Mouse (Mus musculus): Measurements from ENCODE around the gene Slc25a29. TPM values are rescaled to one million over a fixed set of nuclear protein-coding genes. Genes with fewer than 3 reads are reported as not detected.
A peak's percentile ranks its signal among the peaks of the same experiment; 100 is the strongest.
"Not testable (repeated sequence)": the region's sequence is repeated elsewhere in the genome, so short reads cannot be mapped to it uniquely, and the experiment has no call there.

Slc25a29 gene
- 10 to 100 TPM; 13.2 to 14.4 TPM for total RNA-seq (2021)

DNA sequence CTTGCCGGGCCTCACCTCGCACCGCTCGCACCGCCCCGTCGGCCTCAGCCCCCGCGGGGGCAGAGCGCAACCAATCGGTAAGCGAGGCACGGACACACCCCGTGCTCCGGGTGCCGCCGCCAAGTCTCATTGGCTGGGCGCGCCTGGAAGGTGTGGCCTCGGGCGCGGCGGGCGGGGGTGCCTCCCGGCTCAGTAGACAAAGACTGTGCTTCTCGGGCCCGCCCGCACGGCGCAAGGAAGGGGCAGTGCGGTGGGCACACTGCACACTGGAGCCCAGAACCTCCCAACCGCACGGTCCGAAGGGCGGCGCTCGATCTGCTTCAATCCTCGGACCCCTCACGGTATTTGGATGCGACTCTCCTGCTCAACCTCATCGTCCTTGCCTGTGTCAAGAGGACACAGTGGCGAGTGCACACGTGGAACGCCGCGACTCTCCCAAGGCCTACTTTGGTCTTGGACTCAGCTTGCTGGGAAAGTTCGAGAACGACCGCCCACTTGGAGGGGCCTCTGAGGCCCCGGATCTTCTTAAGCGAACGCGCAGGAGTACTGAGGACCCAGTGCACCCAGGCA, at the start of gene Slc25a29, which contains the start of gene Slc25a47:
Gene Slc25a29 (minus strand): TSS at position 44 of the 570 bp plus-strand sequence.
Gene Slc25a47 (plus strand): TSS at position 207 of the 570 bp plus-strand sequence.
- peak; percentile 95 to 98 for DNase-seq (ENCODE audit: extremely low spot score in 1 of 2, low spot score in 2 of 2)
- intact Hi-C loops (cut with DNase I), result loop anchor here (5.0 kb wide), 1 partner anchor 44 kb away; the partner anchor contains the start of gene Yy1

DNA sequence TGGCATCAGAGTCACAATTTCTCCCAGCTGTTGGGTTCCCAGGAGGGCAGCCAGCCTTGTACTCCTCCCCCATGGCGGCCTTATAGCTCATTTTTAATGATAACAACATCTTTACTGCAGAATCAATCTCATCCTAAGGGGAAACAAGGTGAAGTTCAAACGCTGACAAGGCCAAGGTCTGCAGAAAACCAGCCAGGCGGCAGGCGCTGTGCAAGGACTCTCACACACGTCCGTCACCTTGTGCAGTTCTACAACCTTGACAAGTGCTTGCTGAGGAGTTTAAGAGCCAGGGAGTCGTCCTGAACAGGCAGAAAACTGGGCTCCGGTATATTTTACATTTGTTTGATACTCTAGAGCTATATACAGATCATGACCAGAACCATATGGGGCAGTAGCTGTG, 47.1 kb upstream of the Slc25a29 start:
- DNase-seq (ENCODE audit: extremely low spot score in 1 of 2, low spot score in 2 of 2), result no peak
- intact Hi-C loops (cut with DNase I), result no loop called here

DNA sequence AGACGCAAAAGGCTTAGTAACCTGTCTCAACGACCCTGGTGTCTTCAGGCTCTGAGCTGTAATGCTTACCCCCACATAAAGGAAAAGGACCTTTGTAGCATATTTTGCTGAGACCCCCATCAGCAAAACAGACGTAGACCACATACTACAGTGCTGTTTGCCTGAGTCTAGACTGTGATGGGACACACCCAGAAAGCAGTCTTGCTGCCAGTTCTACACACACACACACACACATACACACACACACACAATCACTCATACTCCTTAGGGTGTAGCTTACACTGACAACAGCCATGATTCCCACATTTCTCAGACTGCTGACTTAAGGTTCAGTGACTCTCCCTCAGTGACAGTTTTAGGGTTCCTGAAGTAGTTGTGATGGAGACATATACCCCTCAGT, 45.5 kb upstream of the Slc25a29 start:
- no peak for DNase-seq (ENCODE audit: extremely low spot score in 1 of 2, low spot score in 2 of 2)
- intact Hi-C loops (cut with DNase I), result no loop called here

DNA sequence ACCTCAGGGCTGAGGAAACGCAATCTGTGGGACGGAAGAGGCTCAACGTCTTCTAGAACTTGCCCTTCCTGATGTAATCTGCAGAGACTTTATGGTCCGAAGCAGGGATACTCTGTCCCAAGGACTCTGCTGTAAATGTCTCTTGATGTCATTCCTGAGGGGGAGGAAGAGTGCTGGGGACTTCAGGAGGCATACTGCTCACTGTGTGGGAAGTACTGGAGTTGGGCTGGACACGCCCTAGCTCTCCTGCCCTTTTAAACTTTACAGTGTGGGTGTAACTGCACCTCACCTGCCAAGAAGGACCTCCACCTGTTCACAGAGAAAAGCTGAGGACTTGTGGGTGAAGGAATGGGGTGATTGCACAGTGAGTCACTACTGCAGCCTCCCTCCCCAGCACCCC, 44.9 kb upstream of the Slc25a29 start:
- intact Hi-C loops (cut with DNase I), result no loop called here
- no peak for DNase-seq (ENCODE audit: extremely low spot score in 1 of 2, low spot score in 2 of 2)

DNA sequence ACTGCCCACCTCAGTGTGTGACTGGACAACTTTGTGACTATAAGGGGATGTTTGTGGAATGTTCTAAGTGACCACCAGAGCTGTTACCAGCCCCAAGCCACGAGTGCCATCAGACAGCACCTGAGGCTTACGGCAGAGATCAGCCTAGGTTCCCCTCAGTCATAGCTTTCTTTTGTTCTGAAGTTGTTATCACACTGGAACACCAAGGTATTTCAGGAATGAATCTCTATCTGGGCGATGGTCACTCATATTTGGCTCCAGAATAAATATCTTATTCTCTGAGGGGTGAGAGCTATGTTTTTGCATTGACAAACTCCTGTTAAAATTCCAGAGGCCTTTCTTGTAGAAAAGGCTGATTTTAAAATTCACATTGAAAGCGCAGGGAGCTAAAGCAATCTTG, 43.5 kb upstream of the Slc25a29 start:
- intact Hi-C loops (cut with DNase I), result no loop called here
- no peak for DNase-seq (ENCODE audit: extremely low spot score in 1 of 2, low spot score in 2 of 2)

DNA sequence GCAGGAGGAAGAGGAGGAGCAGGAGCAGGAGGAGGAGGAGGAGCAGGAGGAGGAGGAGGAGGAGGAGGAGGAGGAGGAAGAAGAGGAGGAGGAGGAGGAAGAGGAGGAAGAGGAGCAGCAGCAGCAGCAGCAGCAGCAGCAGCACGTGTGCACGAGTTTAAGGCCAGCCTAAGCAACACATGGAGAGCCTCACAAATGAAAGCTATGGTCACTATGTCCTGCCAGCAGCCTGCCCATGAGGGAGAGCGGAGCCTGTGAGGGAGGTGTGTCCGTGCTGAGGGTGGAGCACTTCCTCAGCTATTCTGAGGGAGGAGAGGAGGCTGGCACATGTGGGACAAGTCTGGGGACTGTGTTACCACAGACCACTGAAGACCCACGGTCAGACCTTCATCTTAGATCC, 37.4 kb upstream of the Slc25a29 start:
- intact Hi-C loops (cut with DNase I), result no loop called here
- DNase-seq (ENCODE audit: extremely low spot score in 1 of 2, low spot score in 2 of 2), result no peak

DNA sequence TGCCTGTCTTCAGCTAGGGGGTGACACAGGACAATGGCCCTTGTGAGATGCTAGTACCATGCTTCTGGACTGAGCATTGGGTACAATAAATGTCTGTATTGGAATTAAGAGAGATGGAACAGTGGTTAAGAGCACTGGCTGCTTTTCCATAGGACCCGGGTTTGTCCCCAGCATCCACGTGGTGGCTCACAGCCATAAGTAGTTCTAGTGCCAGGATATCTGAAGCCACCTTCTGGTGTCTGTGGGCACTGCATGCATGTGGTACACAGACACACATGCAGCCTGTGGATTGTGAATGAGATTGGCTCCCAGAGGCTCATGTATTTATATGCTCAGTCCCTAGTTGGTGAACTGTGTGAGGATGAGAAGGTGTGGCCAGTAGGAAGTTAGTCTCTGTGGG, 33.9 kb upstream of the Slc25a29 start:
- intact Hi-C loops (cut with DNase I), result no loop called here
- no peak for DNase-seq (ENCODE audit: extremely low spot score in 1 of 2, low spot score in 2 of 2)

DNA sequence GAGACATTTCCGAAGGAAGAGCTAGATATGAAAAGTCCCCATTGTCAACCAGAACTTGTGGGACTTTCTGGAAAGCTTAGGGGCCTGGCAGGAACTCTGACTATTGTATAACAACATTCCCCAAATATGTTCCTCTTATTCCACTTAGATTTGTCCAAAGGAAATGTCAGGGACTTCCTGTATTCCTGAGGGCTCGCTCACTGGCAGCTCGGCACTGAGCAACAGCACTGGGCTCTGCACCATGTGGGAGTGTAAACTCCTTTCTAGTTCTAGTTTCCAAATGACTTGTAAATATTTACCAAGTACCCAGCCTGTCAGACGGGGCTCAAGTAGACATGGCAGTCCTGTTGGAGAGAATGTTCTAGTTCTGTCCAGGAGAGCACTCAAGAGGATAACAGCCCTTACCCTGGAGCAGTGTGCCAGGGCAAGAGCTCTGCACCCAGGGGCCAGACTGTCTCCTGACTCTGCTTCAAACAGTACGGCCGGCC, 29.4 kb upstream of the Slc25a29 start:
- intact Hi-C loops (cut with DNase I), result no loop called here
- DNase-seq (ENCODE audit: extremely low spot score in 1 of 2, low spot score in 2 of 2), result no peak

DNA sequence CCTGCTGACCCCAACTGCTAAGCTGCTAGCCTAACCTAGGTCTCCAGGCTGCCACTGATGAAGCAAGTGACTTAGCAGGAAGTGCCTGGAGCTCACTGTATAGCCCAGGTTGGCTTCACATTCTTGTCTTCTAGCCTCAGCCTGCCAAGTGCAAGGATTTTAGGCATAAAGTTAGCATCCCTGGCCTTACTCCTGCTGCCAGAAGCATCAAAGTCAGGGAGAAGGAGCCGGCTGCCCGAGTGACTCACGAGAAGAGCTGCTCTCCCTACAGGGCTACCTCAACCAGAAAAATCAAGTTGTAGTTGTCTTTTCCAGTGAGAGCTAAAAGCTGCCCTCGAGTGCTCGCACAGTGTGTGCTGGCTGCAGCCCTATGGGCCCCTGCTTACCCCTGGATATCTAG, 22.8 kb upstream of the Slc25a29 start:
- DNase-seq (ENCODE audit: extremely low spot score in 1 of 2, low spot score in 2 of 2), result no peak
- intact Hi-C loops (cut with DNase I), result no loop called here

DNA sequence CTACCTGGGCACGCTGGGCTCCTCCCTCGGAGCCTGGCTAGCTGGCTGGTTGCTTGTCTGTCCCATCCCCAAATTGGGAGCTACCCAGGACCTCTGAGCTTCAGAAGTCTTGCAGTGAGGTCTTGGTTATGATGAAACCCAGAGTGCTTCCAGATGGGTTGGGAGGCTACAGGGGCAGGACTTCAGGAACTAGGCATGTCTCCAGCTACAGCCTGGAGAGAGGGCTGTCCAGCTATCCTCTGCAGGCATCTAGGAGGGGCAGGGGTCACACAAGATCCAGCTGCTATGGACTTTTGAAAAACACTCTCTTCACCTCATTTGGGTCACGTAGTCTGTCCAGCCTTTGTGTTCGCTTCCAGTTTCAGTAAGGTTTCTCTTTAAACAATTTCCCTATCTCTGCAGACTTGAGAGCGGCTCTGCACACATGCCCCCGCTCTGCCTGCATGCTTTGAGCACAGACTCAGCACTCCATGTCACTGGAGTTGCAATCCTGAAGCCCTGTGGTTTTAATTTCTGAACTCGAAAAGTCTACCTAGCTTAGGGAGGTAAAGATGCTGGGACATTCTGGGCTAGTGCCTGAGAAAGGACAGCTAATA, 22.0 kb upstream of the Slc25a29 start:
- DNase-seq (ENCODE audit: extremely low spot score in 1 of 2, low spot score in 2 of 2), result no peak
- intact Hi-C loops (cut with DNase I), result no loop called here

DNA sequence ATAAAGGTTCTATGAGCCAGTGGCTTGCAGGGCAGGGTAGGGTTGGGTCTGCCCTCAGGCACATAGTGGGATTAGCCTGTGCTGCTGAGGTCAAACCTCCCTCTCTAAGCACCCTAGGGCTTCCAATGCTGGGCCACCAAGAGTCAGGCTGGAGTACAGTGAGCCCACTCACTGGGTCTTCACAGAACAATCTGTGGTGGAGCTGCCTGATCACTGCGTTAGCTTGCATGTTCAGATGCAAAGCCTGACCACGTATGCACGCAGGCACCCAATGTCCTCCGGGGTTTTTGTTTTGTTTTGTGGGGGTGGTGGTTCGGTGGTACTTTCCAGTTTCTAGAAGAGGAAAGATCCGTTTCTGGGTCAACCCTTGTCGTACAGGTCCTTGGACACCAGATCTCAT, 21.4 kb upstream of the Slc25a29 start:
- intact Hi-C loops (cut with DNase I), result no loop called here
- no peak for DNase-seq (ENCODE audit: extremely low spot score in 1 of 2, low spot score in 2 of 2)

DNA sequence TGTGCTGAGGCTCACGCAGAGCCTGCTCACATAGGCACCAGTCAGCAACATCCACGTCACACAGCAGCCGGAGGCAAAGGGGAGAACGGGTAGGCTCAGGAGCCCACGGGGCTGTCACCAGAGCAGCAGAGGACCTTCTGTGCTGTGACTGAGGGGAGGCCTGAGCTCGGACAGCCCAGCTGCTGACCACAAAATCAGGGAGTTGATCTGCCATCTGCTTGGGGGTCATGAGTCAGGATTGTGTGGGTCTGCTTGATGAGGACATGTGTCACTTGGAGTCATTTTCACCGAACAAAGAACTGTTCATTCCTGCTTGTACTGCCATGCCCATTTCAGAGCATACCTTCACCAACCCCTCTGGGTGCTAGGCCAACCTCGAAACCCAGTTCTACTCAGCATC, 20.5 kb upstream of the Slc25a29 start:
- intact Hi-C loops (cut with DNase I), result no loop called here
- no peak for DNase-seq (ENCODE audit: extremely low spot score in 1 of 2, low spot score in 2 of 2)

DNA sequence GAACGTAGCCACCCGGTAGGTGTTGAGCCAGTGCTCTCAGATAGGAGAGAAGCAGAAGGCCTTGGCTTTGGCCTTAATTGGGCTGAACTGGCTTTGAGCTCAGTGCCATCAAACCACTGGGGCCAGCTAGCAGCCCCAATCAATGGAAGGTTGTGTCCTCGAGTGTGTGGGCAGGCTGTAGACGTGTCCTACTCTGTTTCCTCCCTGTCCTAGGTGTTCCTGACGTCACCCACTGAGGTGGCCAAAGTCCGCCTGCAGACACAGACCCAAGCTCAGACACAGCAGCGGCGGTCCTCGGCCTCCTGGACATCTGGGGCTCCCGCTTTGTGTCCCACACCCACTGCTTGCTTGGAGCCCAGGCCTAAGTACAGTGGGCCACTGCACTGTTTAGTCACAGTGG, 19.4 kb upstream of the Slc25a29 start:
- intact Hi-C loops (cut with DNase I), result no loop called here
- no peak for DNase-seq (ENCODE audit: extremely low spot score in 1 of 2, low spot score in 2 of 2)

DNA sequence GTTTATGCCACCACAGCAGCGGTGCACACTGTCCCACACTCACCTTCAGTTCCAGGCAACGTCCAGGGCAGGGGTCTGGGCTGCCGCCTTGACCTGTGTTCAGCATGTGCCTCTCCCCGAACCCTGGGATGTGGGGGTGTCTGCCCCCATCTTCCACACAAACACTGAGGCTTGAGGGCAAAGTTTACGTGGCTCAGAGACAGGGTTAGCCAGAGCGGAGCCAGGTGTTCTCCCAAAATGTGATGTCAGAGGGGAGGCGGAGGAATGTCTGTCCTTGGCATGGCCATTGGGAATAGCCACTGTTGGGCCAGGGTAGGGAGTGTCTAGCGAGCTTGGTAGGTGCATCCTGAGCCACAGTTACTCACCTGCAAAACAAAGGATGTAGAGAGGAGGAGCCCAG, 17.1 kb upstream of the Slc25a29 start:
- peak in 1 of 2 experiments; percentile 20 for DNase-seq (ENCODE audit: extremely low spot score in 1 of 2, low spot score in 2 of 2)
- intact Hi-C loops (cut with DNase I), result no loop called here

DNA sequence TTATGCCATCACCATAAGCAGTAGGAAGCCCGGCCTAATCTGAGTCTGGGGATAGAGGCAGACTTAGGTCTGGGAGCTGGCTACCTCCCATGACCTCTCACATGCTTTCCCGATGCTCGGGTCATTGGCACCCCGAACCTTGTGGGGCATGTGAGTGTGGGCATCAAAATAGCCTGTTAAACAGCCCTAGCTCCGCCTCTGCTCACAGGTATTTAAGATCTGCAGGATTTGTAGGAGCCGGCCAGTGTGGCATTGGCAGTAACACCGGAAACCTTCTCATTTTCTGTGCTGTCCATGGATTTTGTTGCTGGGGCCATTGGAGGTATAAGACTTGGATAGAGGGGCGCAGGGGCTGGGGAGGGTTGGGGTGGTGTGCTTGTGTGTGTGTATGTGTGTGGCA, 15.2 kb upstream of the Slc25a29 start:
- intact Hi-C loops (cut with DNase I), result no loop called here
- DNase-seq (ENCODE audit: extremely low spot score in 1 of 2, low spot score in 2 of 2), result no peak

DNA sequence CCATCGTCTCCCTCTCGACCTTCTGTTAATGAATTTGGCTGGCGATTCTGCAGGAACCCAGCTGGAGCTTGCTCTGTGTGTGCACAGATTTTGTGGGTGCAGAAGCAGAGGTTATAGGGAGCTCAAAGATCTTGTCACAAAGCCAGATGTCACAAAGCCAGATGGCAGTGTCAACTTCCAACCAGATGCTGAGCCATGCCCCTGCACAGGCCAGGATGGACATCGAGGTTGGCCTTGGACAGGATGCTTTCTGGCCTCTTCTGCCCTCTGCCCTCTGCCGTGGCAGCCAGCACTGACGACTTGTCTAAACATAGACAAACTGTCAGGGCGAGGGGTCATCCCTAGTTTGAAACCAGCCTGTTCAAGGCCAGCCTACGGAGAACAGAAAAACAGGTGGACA, 14.4 kb upstream of the Slc25a29 start:
- peak in 1 of 2 experiments; percentile 24 for DNase-seq (ENCODE audit: extremely low spot score in 1 of 2, low spot score in 2 of 2)
- intact Hi-C loops (cut with DNase I), result no loop called here

DNA sequence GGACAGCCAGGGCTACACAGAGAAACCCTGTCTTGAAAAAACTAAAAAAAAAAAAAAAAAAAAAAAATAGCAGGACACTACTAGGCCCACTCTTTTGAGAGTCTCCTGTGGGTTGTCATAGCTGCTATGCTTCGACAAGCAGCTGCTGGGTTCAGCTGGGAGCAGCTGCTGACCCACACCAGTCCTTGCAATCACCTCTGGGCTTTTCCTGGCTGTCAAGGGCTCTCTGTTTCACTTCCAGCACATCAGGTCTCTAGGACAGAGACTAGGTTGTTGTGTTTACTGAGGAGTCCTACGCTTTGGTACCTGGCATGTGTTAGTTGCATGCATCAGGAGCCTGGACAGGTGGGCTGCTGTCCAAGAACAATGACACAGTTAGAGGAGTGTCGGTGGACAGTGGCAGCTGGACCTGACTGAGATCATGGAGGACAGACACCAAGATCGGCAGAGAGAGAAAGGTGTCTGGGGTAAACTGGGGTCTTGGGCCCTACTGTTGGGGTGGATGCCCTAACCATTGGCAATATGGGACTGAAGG, 13.9 kb upstream of the Slc25a29 start:
- intact Hi-C loops (cut with DNase I), result no loop called here

DNA sequence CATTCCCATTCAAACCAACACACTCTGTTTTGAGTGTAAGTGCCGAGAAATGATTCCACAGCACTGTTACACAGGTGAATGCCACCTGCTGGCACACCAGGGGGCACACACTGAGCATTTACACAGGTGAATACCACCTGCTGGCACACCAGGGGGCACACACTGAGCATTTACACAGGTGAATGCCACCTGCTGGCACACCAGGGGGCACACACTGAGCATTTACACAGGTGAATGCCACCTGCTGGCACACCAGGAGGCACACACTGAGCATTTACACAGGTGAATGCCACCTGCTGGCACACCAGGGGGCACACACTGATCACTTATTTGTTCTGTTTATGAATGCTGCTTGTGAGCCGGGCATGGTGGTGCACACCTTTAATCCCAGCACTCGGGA, 12.3 kb upstream of the Slc25a29 start:
- intact Hi-C loops (cut with DNase I); DNase-seq (ENCODE audit: extremely low spot score in 1 of 2, low spot score in 2 of 2): not testable (repeated sequence)

More for the DNA sequence above, 13.9 kb upstream of the Slc25a29 start:
- no peak for DNase-seq (ENCODE audit: extremely low spot score in 1 of 2, low spot score in 2 of 2)

DNA sequence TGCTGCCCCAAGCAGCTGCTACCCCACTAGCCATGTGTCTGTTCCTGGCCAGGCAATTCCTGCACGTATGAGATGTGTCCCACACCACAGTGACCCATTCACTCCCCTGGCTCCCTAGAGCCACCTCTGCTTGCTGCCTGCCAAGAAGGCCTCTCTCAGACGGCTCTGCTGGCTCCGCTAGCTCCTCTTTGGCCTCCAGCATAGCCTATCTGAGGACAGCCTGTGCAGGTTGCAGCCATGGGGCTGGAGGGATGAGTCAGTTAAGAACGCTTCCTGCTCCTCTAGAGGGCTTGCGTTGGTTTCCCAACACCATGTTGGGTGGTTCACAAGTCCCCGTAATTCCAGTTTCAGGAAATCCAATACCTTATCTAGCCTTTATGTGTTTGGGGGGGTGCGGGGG, 7.0 kb upstream of the Slc25a29 start:
- intact Hi-C loops (cut with DNase I), result no loop called here

DNA sequence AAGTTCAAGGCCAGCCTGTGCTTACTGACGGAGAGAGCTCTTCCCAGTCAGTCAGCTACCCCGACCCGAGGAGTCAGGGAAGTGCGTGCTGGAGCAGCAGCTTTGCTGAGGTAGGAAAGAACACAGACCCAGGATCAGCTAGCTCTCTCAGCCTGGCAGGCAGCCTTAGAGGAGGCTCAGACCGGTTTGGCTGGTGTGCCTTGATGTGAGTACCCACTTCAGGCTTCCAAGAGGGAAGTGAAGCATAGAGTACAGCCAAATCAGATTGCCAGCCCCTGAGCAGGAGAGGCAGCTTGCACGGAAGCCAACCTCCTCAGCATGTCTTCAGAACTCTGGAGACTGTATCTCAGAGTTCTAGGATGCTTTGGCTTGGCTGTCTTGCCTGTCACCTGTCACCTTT, 5.5 kb upstream of the Slc25a29 start:
- no peak for DNase-seq (ENCODE audit: extremely low spot score in 1 of 2, low spot score in 2 of 2)
- intact Hi-C loops (cut with DNase I), result no loop called here

More for the DNA sequence above, 7.0 kb upstream of the Slc25a29 start:
- DNase-seq (ENCODE audit: extremely low spot score in 1 of 2, low spot score in 2 of 2), result no peak

All from left cerebral cortex, postnatal 10 days (tissue).